Mouse (Mus musculus) bone marrow macrophage, adult 2 months (primary cell): ENCODE results near the gene Trim56.

Experiments
- CTCF ChIP-seq: IDR thresholded peaks from 2 replicates; pipeline ENCODE4 v1.5.1; 2012; ENCODE audit warnings: low read depth, mild to moderate bottlenecking, low read length, moderate library complexity
- POLR2A ChIP-seq: IDR thresholded peaks from 2 replicates; pipeline ENCODE4 v1.6.1; 2012; ENCODE audit warnings: mild to moderate bottlenecking, low read depth, low read length, borderline replicate concordance

- TF ChIP-seq CTCF (no peak), POLR2A (no peak)
Measured at GRCm38 (mm10) chr5:137068711-137069110, 47.3 kb downstream of the Trim56 start.
